Mouse (Mus musculus) heart, embryonic 14.5 days (tissue): Measurements from ENCODE around the gene Grm3. TPM values are rescaled to one million over a fixed set of nuclear protein-coding genes. Genes with fewer than 3 reads are reported as not detected.
A peak's percentile ranks its signal among the peaks of the same experiment; 100 is the strongest.

ENCODE experiments used
- ATAC-seq: fragments of 200-750 bp; cut with Nextera tagmentation; 2 replicates; pipeline ENCODE4 v1.8.0; 2017; ENCODE audit warnings: low read depth, moderate TSS enrichment; ENCODE audit not compliant: insufficient number of reproducible peaks, insufficient read depth, low FRiP score
- H3K27ac ChIP-seq, 2 experiments: fragments of 200-500 bp in 1 of 2; fragments of 300-500 bp in 1 of 2; sonication (generic) in 1 of 2; replicated peaks in 1 of 2; 2 replicates each; pipeline ENCODE4 v1.5.1; 2012 to 2014; ENCODE audit warnings: low read depth in 2 of 2, low read length in 2 of 2, control low read depth in 1 of 2, mild to moderate bottlenecking in 1 of 2, mixed read lengths in 1 of 2; ENCODE audit not compliant: control insufficient read depth in 1 of 2, insufficient read depth in 1 of 2
- H3K27me3 ChIP-seq: fragments of 300-500 bp; sonication (generic); 2 replicates; pipeline ENCODE4 v1.6.1; 2014; ENCODE audit warnings: mild to moderate bottlenecking, low read length, control low read depth; ENCODE audit not compliant: control insufficient read depth, insufficient read depth
- H3K36me3 ChIP-seq: fragments of 300-500 bp; sonication (generic); 2 replicates; pipeline ENCODE4 v1.6.1; 2014; ENCODE audit warnings: mild to moderate bottlenecking, control low read depth, low read length, mixed read lengths; ENCODE audit not compliant: control insufficient read depth, insufficient read depth
- H3K4me1 ChIP-seq, 2 experiments: fragments of 200-500 bp in 1 of 2; fragments of 300-500 bp in 1 of 2; sonication (generic) in 1 of 2; 2 replicates each; pipeline ENCODE4 v1.6.1; 2012 to 2014; ENCODE audit warnings: low read length in 2 of 2, control low read depth in 1 of 2, mixed read lengths in 1 of 2; ENCODE audit not compliant: control insufficient read depth in 2 of 2, insufficient read depth in 2 of 2
- H3K4me2 ChIP-seq: fragments of 300-500 bp; sonication (generic); 2 replicates; pipeline ENCODE4 v1.6.1; 2014; ENCODE audit warnings: mild to moderate bottlenecking, low read length
- H3K4me3 ChIP-seq, 2 experiments: fragments of 200-500 bp in 1 of 2; fragments of 300-500 bp in 1 of 2; sonication (generic) in 1 of 2; 2 replicates each; pipeline ENCODE4 v1.5.1; 2012 to 2014; ENCODE audit warnings: low read length in 2 of 2, mild to moderate bottlenecking in 2 of 2, control low read depth in 1 of 2, low read depth in 1 of 2, moderate library complexity in 1 of 2; ENCODE audit not compliant: control insufficient read depth in 1 of 2, insufficient read depth in 1 of 2
- H3K9ac ChIP-seq: fragments of 300-500 bp; sonication (generic); 2 replicates; pipeline ENCODE4 v1.6.1; 2014; ENCODE audit warnings: mild to moderate bottlenecking, low read length
- H3K9me3 ChIP-seq: fragments of 300-500 bp; sonication (generic); 2 replicates; pipeline ENCODE4 v1.6.1; 2016; ENCODE audit warnings: low read length, control low read depth; ENCODE audit not compliant: control insufficient read depth
- WGBS: fragments of 180-500 bp; shearing (Covaris S2); extraction: QIAGEN DNeasy Blood & Tissue Kit; methylation state at CpG from one replicate; pipeline ENCODE4 v1.1.7; 2014; 5-methylcytosine and 5-hydroxymethylcytosine counted together
- polyA plus RNA-seq: library from polyadenylated mRNA; unstranded; fragments of >200 nt; fragmentation: Nextera tagmentation; extraction: Ambion mirVana; gene quantifications from 2 replicates; pipeline ENCODE4 v1.2.1, GENCODE M21; 2014

Grm3 gene
- polyA plus RNA-seq = 0.16 and 0.39 TPM in 2 replicates

DNA sequence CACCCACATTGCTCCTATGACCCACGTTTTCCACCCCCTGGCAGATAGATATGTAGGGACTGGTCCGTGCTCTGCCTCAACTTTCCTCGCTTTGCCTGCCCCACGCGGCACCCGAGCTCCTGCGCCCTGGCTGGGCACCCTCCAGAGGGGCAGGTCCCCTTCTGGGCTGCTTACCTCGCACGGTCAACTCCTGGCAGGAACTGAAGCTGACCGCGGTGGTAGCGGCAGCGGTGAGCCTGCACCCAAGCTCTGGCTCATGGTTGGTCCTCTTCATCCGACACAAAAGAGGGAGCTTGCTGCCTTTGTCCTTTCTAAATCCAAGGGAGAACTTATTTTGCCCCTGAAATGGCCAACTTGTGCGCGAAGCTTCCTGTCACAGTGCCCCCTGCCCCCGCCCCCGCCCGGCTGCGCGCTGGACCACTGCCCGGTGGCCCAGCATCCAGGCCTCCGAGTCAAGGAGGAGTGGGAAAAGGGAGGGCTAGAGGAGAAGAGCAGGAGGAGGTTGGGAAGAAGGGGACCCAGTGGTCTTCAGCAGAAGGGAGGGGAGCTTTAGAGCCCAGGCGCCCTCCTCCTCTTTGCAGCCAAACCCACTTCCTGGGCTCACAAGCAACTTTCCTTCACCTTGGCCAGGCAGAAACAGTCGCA is at the start of gene Grm3:
Grm3 (minus strand) TSS at position 215 of the 645 bp plus-strand sequence.
- Histone ChIP-seq H3K36me3 (no peaks in the 10 kb centered on the region), H3K9me3 (no peaks in the 10 kb centered on the region), H3K27me3 (peaks cover 14% of the 10 kb centered on the region), H3K4me3 (peak within 1 kb of the TSS; percentile 38 to 40), H3K27ac (no peak within 1 kb of the TSS), H3K4me2 (peak within 1 kb of the TSS; percentile 90), H3K9ac (peak within 1 kb of the TSS; percentile 14), H3K4me1 (peaks cover 7 to 14% of the 10 kb centered on the region in 2 experiments; a peak in 3 of 4 replicates)
- 1% methylated on average over 25 of the region's 25 CpGs for WGBS
- ATAC-seq = no peak

DNA sequence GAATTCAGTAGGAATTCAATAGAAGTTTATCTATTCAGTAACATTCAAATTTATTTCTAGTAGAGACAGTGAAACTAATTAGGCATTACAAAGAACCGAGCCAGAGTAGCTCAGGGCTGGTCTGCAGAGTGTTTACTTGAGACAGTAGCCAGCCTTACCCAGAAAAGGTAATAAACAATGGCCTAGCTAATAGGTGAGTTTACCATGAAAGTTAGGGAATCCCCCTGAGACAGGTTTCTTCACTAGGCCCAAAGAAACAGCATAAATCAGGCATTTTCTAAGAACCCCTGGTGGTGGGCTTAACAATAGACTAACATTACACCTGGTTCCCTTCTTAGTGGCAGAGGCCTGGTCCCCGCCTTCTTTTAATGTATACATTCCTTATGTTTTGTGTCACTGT is 30.8 kb upstream of the Grm3 start:
- no peaks in the 10 kb centered on the region for H3K4me1 ChIP-seq
- no peak overlapping the region for H3K27ac ChIP-seq
- H3K27me3 ChIP-seq = no peaks in the 10 kb centered on the region
- H3K36me3 ChIP-seq = no peaks in the 10 kb centered on the region
- H3K4me2 ChIP-seq = no peak overlapping the region
- H3K9me3 ChIP-seq = no peaks in the 10 kb centered on the region
- no peak overlapping the region for H3K4me3 ChIP-seq
- H3K9ac ChIP-seq = no peak overlapping the region
- WGBS = 69% methylated on average over 2 of the region's 2 CpGs
- no peak for ATAC-seq

DNA sequence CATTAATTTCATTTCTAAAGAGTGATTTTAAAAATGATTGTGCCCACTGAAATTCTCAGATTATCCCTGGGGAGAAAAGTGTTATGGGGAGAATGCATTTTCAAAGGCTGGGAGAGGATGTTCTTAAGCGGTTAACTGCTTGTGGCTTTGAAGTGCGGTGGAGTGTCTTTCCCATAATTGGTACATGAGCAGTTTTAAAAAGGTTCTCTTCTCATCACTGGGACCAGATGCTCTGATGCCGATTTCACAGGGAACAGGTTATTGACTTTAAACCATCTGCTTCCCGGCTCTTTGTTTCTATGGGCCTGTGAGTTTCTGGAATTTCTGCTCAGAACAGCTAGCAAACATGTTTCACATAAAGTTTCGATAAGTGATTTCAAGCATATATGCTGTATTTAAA is 23.2 kb upstream of the Grm3 start:
- H3K9me3 ChIP-seq = no peaks in the 10 kb centered on the region
- no peak overlapping the region for H3K9ac ChIP-seq
- H3K4me1 ChIP-seq = no peaks in the 10 kb centered on the region
- H3K4me2 ChIP-seq = no peak overlapping the region
- no peak overlapping the region for H3K27ac ChIP-seq
- no peaks in the 10 kb centered on the region for H3K36me3 ChIP-seq
- no peaks in the 10 kb centered on the region for H3K27me3 ChIP-seq
- no peak overlapping the region for H3K4me3 ChIP-seq
- 79% methylated on average over 5 of the region's 5 CpGs for WGBS
- no peak for ATAC-seq

DNA sequence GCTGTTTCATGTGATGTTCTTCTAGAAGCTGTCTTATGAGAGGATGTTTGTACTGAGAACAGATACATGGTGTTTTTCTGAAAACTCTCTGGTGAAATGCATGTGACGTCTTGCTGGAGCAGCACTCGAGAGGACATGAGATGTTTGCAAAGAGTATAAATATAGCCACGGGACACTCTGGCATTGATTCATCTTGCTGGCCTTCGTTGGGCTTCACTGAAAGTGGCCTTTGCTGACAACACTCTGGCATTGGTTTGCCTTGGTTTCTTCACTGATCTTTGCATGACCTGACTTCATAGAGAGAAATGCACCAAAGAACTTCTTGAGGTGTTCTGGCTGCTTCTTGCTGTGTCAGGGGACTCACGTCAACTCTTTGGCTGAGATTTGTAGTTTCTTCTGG is 19.1 kb upstream of the Grm3 start:
- Histone ChIP-seq H3K9ac (no peak overlapping the region), H3K27ac (no peak overlapping the region), H3K36me3 (no peaks in the 10 kb centered on the region), H3K9me3 (no peaks in the 10 kb centered on the region), H3K4me1 (no peaks in the 10 kb centered on the region), H3K4me2 (no peak overlapping the region), H3K27me3 (no peaks in the 10 kb centered on the region), H3K4me3 (no peak overlapping the region)
- 71% methylated on average over 5 of the region's 5 CpGs for WGBS
- ATAC-seq = no peak

DNA sequence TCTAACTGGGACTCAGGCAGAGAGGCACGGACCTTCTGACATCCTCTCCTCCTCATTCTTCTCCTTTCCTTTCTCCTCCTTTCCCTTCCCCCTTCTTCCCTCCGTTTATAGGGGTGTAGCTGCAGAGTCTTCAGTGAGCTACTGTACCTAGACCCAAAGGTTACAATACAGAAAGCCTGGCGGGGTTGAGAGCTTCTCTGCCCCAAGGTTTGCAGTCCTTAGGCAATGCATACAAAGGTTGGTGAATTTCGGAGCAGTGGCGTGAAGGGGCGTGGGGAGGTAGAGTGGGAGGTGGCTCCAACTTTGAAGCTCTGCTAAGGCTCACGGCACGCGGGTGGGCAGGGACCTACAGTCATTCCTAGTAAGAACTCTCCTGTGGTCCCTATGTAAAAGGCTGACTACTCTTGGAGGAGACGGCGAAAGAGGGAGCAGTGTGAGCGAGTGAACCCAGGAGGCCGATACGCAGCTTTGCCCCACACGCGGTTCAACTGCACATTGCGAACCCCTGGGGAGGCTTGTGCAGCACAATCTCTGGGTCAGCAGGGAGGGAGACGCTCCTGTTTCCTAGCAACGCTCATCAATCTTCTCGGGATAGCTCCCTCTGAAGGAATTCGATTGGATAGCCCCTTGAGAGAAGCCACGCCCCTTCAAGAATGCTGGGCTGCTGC is 765 bp upstream of the Grm3 start:
- ATAC-seq = no peak
- Histone ChIP-seq H3K9ac (peak overlapping the region; percentile 14; the same call in 1 of the 2 replicates), H3K36me3 (no peaks in the 10 kb centered on the region), H3K9me3 (no peaks in the 10 kb centered on the region), H3K4me1 (peaks cover 7 to 14% of the 10 kb centered on the region in 2 experiments; a peak in 3 of 4 replicates), H3K4me3 (peak overlapping the region; percentile 38 to 40), H3K4me2 (peak overlapping the region; percentile 90), H3K27me3 (peaks cover 14% of the 10 kb centered on the region), H3K27ac (no peak overlapping the region)
- under 1% methylated on average over 22 of the region's 22 CpGs for WGBS

DNA sequence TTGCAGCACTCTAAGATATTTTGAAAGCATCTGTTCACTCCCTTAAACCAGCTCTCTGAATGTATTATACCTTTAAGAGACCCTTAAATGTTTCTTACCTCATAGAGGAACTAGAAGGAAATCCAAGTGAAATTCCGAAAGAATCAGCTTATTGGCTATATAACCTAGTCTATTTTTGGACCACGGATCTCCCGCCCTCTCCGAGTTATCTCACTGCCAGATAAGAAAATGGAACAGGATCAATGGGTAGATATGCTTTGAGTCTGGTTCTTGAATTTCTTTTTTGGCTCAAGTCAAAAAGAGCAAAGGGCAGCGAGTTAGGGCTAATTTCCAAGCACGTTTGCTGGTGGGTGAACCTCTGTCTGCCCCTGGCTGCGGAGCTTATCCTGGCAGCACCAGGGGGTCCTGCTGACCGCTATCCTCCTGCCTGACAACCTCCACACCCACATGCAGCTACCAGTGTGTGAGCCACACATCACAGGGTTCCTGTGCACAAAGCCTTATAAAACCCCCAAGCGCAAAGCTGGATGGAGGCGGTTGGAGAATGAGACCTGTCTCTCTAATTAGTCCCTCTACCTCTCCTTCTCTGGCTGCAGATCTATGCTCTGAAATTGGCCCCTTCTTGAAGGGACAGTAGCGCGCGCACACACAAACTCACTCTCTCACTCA is 549 bp downstream of the Grm3 start:
- Histone ChIP-seq H3K27ac (no peak overlapping the region), H3K4me3 (peak overlapping the region; percentile 38 to 40), H3K9me3 (no peaks in the 10 kb centered on the region), H3K4me1 (peaks cover 7 to 14% of the 10 kb centered on the region in 2 experiments; a peak in 3 of 4 replicates), H3K9ac (0 out of 2 replicates have a peak overlapping the region, but pooled peaks have one; percentile 14), H3K36me3 (no peaks in the 10 kb centered on the region), H3K4me2 (peak overlapping the region; percentile 90), H3K27me3 (peaks cover 14% of the 10 kb centered on the region)
- 3% methylated on average over 13 of the region's 13 CpGs for WGBS
- ATAC-seq = no peak

DNA sequence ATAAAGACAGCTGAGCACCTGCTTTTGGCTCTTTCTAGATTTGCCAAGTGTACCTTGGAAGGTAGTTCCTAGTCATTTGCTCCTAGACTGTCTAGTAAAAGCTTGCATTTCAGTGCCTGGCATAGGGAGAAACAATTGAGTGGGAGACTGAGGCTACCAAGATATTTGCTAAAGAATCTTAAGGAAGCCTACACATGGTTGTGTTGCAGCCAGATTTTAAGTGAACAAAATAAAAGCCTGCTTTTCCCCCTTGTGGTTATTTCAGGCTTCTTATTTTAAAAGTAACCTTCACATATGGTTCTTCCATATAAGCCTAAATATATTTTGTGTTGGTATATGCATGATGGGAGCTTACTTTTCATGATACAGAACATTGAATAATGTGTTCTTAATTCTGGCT is 3.8 kb downstream of the Grm3 start:
- Histone ChIP-seq H3K36me3 (no peaks in the 10 kb centered on the region), H3K4me3 (no peak overlapping the region), H3K27ac (no peak overlapping the region), H3K4me2 (no peak overlapping the region), H3K4me1 (peaks cover 7 to 12% of the 10 kb centered on the region in 2 experiments; a peak in 3 of 4 replicates), H3K9me3 (no peaks in the 10 kb centered on the region), H3K27me3 (peaks cover 10% of the 10 kb centered on the region), H3K9ac (no peak overlapping the region)
- ATAC-seq = no peak
